Mouse (Mus musculus): ENCODE measurements at regions not wholly inside any gene's neighbourhood (a gene's known extent, or its start where the extent isn't known, plus 50 kb on each side); places are given as distances from the start of the nearest gene placed in this dataset.
A peak's percentile ranks its signal among the peaks of the same experiment; 100 is the strongest.

- no peak for DNase-seq
Observed at GRCm38 (mm10) chr11:48431316-48431715, 368.8 kb upstream of the Rack1 start.

- no peak for DNase-seq
Observed at GRCm38 (mm10) chr11:48427423-48427822, 372.7 kb upstream of the Rack1 start.

GRCm38 (mm10) chr11:48426446-48426845, 373.7 kb upstream of the Rack1 start:
- DNase-seq = no peak

GRCm38 (mm10) chr11:48418066-48418756, 381.9 kb upstream of the Rack1 start:
- DNase-seq = no peak

- no peak for DNase-seq
Observed at GRCm38 (mm10) chr11:48417615-48418014, 382.5 kb upstream of the Rack1 start.

- no peak for DNase-seq
Observed at GRCm38 (mm10) chr11:48398032-48398431, 402.1 kb upstream of the Rack1 start.

GRCm38 (mm10) chr11:48381489-48381888, 392.7 kb upstream of the Sgcd start:
- no peak for DNase-seq

GRCm38 (mm10) chr11:48378044-48378443, 389.3 kb upstream of the Sgcd start:
- no peak for DNase-seq

- DNase-seq = no peak
Observed at GRCm38 (mm10) chr11:48377269-48377668, 388.5 kb upstream of the Sgcd start.

GRCm38 (mm10) chr11:48351349-48352023, 362.7 kb upstream of the Sgcd start:
- DNase-seq = no peak

- DNase-seq = no peak
Observed at GRCm38 (mm10) chr11:48314500-48314899, 325.7 kb upstream of the Sgcd start.

GRCm38 (mm10) chr11:48295370-48295769, 306.6 kb upstream of the Sgcd start:
- DNase-seq = no peak

GRCm38 (mm10) chr11:48262492-48262891, 273.7 kb upstream of the Sgcd start:
- DNase-seq = no peak

GRCm38 (mm10) chr11:48261089-48261488, 272.3 kb upstream of the Sgcd start:
- DNase-seq = peak; percentile 4

- no peak for DNase-seq
Observed at GRCm38 (mm10) chr11:48250678-48251317, 262.0 kb upstream of the Sgcd start.

- DNase-seq = no peak
Observed at GRCm38 (mm10) chr11:48249315-48249714, 260.5 kb upstream of the Sgcd start.

- no peak for DNase-seq
Observed at GRCm38 (mm10) chr11:48221156-48221555, 232.4 kb upstream of the Sgcd start.

GRCm38 (mm10) chr11:48219157-48219556, 230.4 kb upstream of the Sgcd start:
- no peak for DNase-seq

GRCm38 (mm10) chr11:48216762-48217161, 228.0 kb upstream of the Sgcd start:
- DNase-seq = no peak

GRCm38 (mm10) chr11:48186604-48187003, 197.8 kb upstream of the Sgcd start:
- DNase-seq = no peak

GRCm38 (mm10) chr11:48178943-48179342, 190.2 kb upstream of the Sgcd start:
- DNase-seq = no peak

GRCm38 (mm10) chr11:48178174-48178573, 189.4 kb upstream of the Sgcd start:
- no peak for DNase-seq

GRCm38 (mm10) chr11:48176451-48176850, 187.7 kb upstream of the Sgcd start:
- no peak for DNase-seq

- DNase-seq = no peak
Observed at GRCm38 (mm10) chr11:48152219-48152618, 163.4 kb upstream of the Sgcd start.

All from right cerebral cortex, postnatal 14 days (tissue).